Mouse (Mus musculus): ENCODE measurements around the gene Yap1.

- TF ChIP-seq CTCF (IDR thresholded peaks at IDR 0.05; ENCODE audit: extremely low read depth, insufficient read length, insufficient replicate concordance, low read depth, low read length) (no peak), POLR2A (IDR thresholded peaks at IDR 0.05; ENCODE audit: low read depth, low read length) (no peak)
Observed at GRCm38 (mm10) chr9:8042338-8043043, 38.1 kb upstream of the Yap1 start, which contains the start of gene Cfap300.

Measured in small intestine, adult 2 months (tissue).